Mouse (Mus musculus) adipose tissue, adult 10 weeks (tissue): ENCODE results near the gene Ngly1. TPM values are rescaled to one million over a fixed set of nuclear protein-coding genes. Genes with fewer than 3 reads are reported as not detected.

ENCODE experiments used
- polyA plus RNA-seq: library from polyadenylated mRNA; stranded (reverse); fragments of 350-450 nt; fragmentation: Illumina TruSeq; extraction: RNeasy Lipid Tissue Mini Kit (QIAGEN cat#74804); gene quantifications from one replicate; pipeline ENCODE4 v1.2.3, GENCODE M21; 2014; ENCODE audit warnings: low read depth, low replicate concordance

The Ngly1 gene
- polyA plus RNA-seq, result 34.9 TPM

GRCm38 (mm10) chr14:16249171-16249874, at the start of gene Ngly1, which contains the start of gene Oxsm:
TSS of gene Ngly1 (plus strand) at chr14:16249280.
TSS of gene Oxsm (minus strand) at chr14:16249808.

Other genes starting within 250 kb of the Ngly1 start
- 12.4 TPM for gene Oxsm, start 528 bp downstream of the Ngly1 start, polyA plus RNA-seq
- 33.9 TPM for gene Top2b, start 115.9 kb downstream of the Ngly1 start, polyA plus RNA-seq